Mouse (Mus musculus) C2C12 (cell line): Measurements from ENCODE around the gene Ift46. TPM values are rescaled to one million over a fixed set of nuclear protein-coding genes. Genes with fewer than 3 reads are reported as not detected.
"Not testable (repeated sequence)": the region's sequence is repeated elsewhere in the genome, so short reads cannot be mapped to it uniquely, and the experiment has no call there.

Experiments used
- H3K27me3 ChIP-seq: one replicate; pipeline ENCODE4 v1.6.1; 2011; ENCODE audit not compliant: control insufficient read depth, insufficient read depth, insufficient read length
- H3K36me3 ChIP-seq: one replicate; pipeline ENCODE4 v1.6.1; 2011; ENCODE audit not compliant: control insufficient read depth, insufficient read depth
- H3K4me3 ChIP-seq: one replicate; pipeline ENCODE4 v1.5.1; 2011; ENCODE audit warnings: mild to moderate bottlenecking, control low read depth; ENCODE audit not compliant: poor library complexity, insufficient read depth, severe bottlenecking
- H3K79me2 ChIP-seq: one replicate; pipeline ENCODE4 v1.6.1; 2011; ENCODE audit not compliant: control insufficient read depth, insufficient read depth
- H3K79me3 ChIP-seq: one replicate; pipeline ENCODE4 v1.6.1; 2011; ENCODE audit warnings: low read depth, control low read depth
- H3ac ChIP-seq: one replicate; pipeline ENCODE3; 2011; ENCODE audit warnings: low read depth; ENCODE audit not compliant: control insufficient read depth, insufficient read length
- CEBPB ChIP-seq: IDR thresholded peaks from one replicate; pipeline ENCODE4 v1.6.1; 2011; ENCODE audit warnings: low read depth, mild to moderate bottlenecking, control low read depth, moderate library complexity
- CTCF ChIP-seq: IDR thresholded peaks from one replicate; pipeline ENCODE4 v1.5.1; 2011; ENCODE audit not compliant: control insufficient read depth, insufficient read depth, insufficient read length
- FOSL1 ChIP-seq: IDR thresholded peaks from one replicate; pipeline ENCODE4 v1.8.0; 2011; ENCODE audit warnings: mild to moderate bottlenecking, low read length; ENCODE audit not compliant: poor library complexity, insufficient read depth, severe bottlenecking
- MAX ChIP-seq: IDR thresholded peaks from one replicate; pipeline ENCODE4 v1.6.1; 2011; ENCODE audit warnings: mild to moderate bottlenecking, control low read depth
- MYOD1 ChIP-seq: IDR thresholded peaks from one replicate; pipeline ENCODE4 v1.6.1; 2011; ENCODE audit warnings: low read depth; ENCODE audit not compliant: control insufficient read depth, insufficient read length
- MYOG ChIP-seq: IDR thresholded peaks from one replicate; pipeline ENCODE4 v1.6.1; 2011; ENCODE audit not compliant: control insufficient read depth, insufficient read length; ENCODE audit errors: extremely low read depth
- USF1 ChIP-seq: IDR thresholded peaks from one replicate; pipeline ENCODE4 v1.6.1; 2011; ENCODE audit warnings: low read depth, mild to moderate bottlenecking, control low read depth, moderate library complexity
- polyA plus RNA-seq: library from polyadenylated mRNA; unstranded; fragments of >200 nt; fragmentation: generic; extraction: Trizol; gene quantifications from one replicate; pipeline ENCODE4 v1.2.1, GENCODE M21; 2012; ENCODE audit warnings: missing spikeins

The Ift46 gene
- polyA plus RNA-seq, 1 experiment: 76.1 TPM

GRCm38 (mm10) chr9:44740663-44741192 lies 27.0 kb upstream of the Ift46 start:
- Histone ChIP-seq H3K4me3 (no peak overlapping the region), H3K36me3 (peaks cover 37% of the 10 kb centered on the region), H3K79me3 (no peaks in the 10 kb centered on the region), H3ac (no peak overlapping the region), H3K79me2 (no peaks in the 10 kb centered on the region), H3K27me3 (no peaks in the 10 kb centered on the region)
- TF ChIP-seq USF1: no peak
- TF ChIP-seq MYOG: no peak

DNA sequence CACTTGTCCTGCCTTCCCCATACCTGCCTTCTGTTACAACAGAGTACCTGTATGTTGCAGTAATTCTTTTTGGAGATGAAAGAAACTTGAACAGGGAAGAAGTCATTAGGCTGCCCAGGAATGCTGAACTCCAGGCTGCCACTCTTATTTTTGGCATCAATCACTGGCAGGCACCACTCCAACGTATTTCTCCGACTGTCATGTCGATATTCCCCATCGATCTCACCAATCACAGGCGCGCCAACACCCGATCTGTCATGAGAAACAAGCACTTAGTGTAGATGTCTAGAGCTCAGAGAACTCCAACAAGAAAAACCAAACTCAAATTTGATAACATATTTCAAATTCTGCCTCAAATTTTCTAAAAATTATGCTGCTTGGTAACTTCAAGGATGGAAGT lies 22.3 kb upstream of the Ift46 start:
- H3K27me3 ChIP-seq: no peaks in the 10 kb centered on the region
- H3K79me3 ChIP-seq: peaks cover 2% of the 10 kb centered on the region
- H3ac ChIP-seq: no peak overlapping the region
- TF ChIP-seq MYOG (no peak), FOSL1 (no peak), MYOD1 (no peak), MAX (no peak), USF1 (no peak), CEBPB (no peak), CTCF (no peak)
- no peaks in the 10 kb centered on the region for H3K79me2 ChIP-seq
- no peak overlapping the region for H3K4me3 ChIP-seq
- peaks cover 73% of the 10 kb centered on the region for H3K36me3 ChIP-seq

DNA sequence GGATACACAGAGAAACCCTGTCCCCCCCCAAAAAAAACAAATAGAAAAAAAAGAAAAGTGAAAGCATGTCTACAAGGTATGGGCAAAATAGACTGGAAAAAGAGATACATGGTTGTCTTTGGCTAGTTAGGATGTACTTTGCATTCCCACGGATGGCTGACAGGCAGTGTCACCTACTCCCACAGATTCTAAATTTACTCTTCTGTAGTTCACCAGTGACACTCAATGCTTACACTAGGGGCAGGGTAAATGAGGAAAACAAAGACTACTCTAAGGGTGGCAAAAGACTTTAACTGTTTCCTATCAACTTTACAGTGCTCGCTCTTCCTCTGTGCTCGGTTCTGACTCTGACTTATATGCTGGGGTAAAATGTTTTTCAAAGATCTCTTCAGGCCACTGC lies 21.0 kb upstream of the Ift46 start:
- Histone ChIP-seq H3K27me3 (no peaks in the 10 kb centered on the region), H3K36me3 (peaks cover 78% of the 10 kb centered on the region), H3K79me3 (peaks cover 2% of the 10 kb centered on the region), H3K4me3 (no peak overlapping the region), H3ac (no peak overlapping the region), H3K79me2 (no peaks in the 10 kb centered on the region)
- TF ChIP-seq USF1 (no peak), CTCF (no peak), MAX (no peak), MYOD1 (no peak), CEBPB (no peak), MYOG (no peak), FOSL1 (no peak)

DNA sequence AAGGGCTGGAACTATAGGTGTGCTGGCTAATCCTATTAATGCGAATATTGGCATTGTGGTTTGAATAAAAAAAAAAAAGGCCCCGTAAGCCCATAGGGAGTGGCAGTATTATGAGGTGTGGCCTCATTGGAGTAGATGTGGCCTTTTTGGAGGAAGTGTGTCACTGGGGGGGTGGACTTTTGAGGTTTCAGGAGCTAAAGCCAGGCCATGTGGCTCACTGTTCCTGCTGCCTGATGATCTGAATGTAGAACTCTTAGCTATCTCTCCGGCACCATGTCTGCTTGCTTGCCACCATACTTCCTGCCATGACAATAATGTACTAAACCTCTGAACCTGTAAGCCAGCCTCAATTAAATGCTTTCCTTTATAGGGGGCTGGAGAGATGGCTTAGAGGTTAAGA lies 20.4 kb upstream of the Ift46 start:
- H3K79me2 ChIP-seq: no peaks in the 10 kb centered on the region
- H3ac ChIP-seq: no peak overlapping the region
- H3K36me3 ChIP-seq: peaks cover 80% of the 10 kb centered on the region
- H3K79me3 ChIP-seq: peaks cover 2% of the 10 kb centered on the region
- TF ChIP-seq CTCF: no peak
- TF ChIP-seq FOSL1: no peak
- TF ChIP-seq MAX: no peak
- TF ChIP-seq CEBPB: no peak
- no peak for TF ChIP-seq USF1
- TF ChIP-seq MYOG: no peak
- no peak for TF ChIP-seq MYOD1
- H3K27me3 ChIP-seq: no peaks in the 10 kb centered on the region
- H3K4me3 ChIP-seq: no peak overlapping the region

- Histone ChIP-seq H3K79me3 (peaks cover 2% of the 10 kb centered on the region), H3K27me3 (no peaks in the 10 kb centered on the region), H3ac (no peak overlapping the region), H3K36me3 (peaks cover 80% of the 10 kb centered on the region), H3K4me3 (no peak overlapping the region), H3K79me2 (no peaks in the 10 kb centered on the region)
- no peak for TF ChIP-seq MAX
- no peak for TF ChIP-seq MYOD1
- TF ChIP-seq USF1: no peak
- TF ChIP-seq CTCF: no peak
- TF ChIP-seq MYOG: no peak
- no peak for TF ChIP-seq FOSL1
- TF ChIP-seq CEBPB: no peak
These were observed 19.2 kb upstream of the Ift46 start for GRCm38 (mm10) chr9:44748473-44748872.

GRCm38 (mm10) chr9:44760873-44761272 lies 6.8 kb upstream of the Ift46 start:
- Histone ChIP-seq H3K36me3 (peaks cover 47% of the 10 kb centered on the region), H3K4me3 (no peak overlapping the region), H3K79me2 (peaks cover 97% of the 10 kb centered on the region), H3ac (no peak overlapping the region), H3K79me3 (peaks cover 77% of the 10 kb centered on the region), H3K27me3 (no peaks in the 10 kb centered on the region)
- TF ChIP-seq MYOG: no peak

GRCm38 (mm10) chr9:44768029-44768394 lies 304 bp downstream of the Ift46 start:
- H3K36me3 ChIP-seq, H3K27me3 ChIP-seq, H3ac ChIP-seq: not testable (repeated sequence)
- Histone ChIP-seq H3K79me3 (peaks cover 41% of the 10 kb centered on the region), H3K79me2 (peaks cover 47% of the 10 kb centered on the region), H3K4me3 (peak overlapping the region; percentile 82)
